Mouse (Mus musculus) liver, embryonic 15.5 days (tissue): ENCODE measurements around the gene Acot9. TPM values are rescaled to one million over a fixed set of nuclear protein-coding genes. Genes with fewer than 3 reads are reported as not detected.
A peak's percentile ranks its signal among the peaks of the same experiment; 100 is the strongest.

Source experiments
- ATAC-seq: fragments of 200-750 bp; cut with Nextera tagmentation; 2 replicates; pipeline ENCODE4 v1.8.0; 2017; ENCODE audit warnings: moderate number of reproducible peaks, mild to moderate bottlenecking, moderate library complexity; ENCODE audit not compliant: insufficient read depth
- H3K27ac ChIP-seq: fragments of 300-500 bp; sonication (generic); replicated peaks from 2 replicates; pipeline ENCODE4 v1.5.1; 2015; ENCODE audit warnings: mild to moderate bottlenecking, inconsistent platforms
- H3K27me3 ChIP-seq: fragments of 300-500 bp; sonication (generic); 2 replicates; pipeline ENCODE4 v1.6.1; 2015; ENCODE audit warnings: mild to moderate bottlenecking, inconsistent platforms
- H3K36me3 ChIP-seq: fragments of 300-500 bp; sonication (generic); replicated peaks from 2 replicates; pipeline ENCODE4 v1.6.1; 2015; ENCODE audit warnings: moderate library complexity, mild to moderate bottlenecking, inconsistent platforms
- H3K4me1 ChIP-seq: fragments of 300-500 bp; sonication (generic); replicated peaks from 2 replicates; pipeline ENCODE4 v1.6.1; 2015; ENCODE audit warnings: inconsistent platforms
- H3K4me2 ChIP-seq: fragments of 300-500 bp; sonication (generic); 2 replicates; pipeline ENCODE4 v1.6.1; 2015; ENCODE audit warnings: moderate library complexity, mild to moderate bottlenecking, inconsistent platforms
- H3K4me3 ChIP-seq: fragments of 300-500 bp; sonication (generic); replicated peaks from 2 replicates; pipeline ENCODE4 v1.5.1; 2015; ENCODE audit warnings: mild to moderate bottlenecking, inconsistent platforms
- H3K9ac ChIP-seq: fragments of 300-500 bp; sonication (generic); 2 replicates; pipeline ENCODE4 v1.6.1; 2015; ENCODE audit warnings: moderate library complexity, mild to moderate bottlenecking, inconsistent platforms
- H3K9me3 ChIP-seq: fragments of 300-500 bp; sonication (generic); replicated peaks from 2 replicates; pipeline ENCODE4 v1.6.1; 2016; ENCODE audit warnings: inconsistent platforms
- WGBS: fragments of 180-500 bp; shearing (Covaris S2); methylation state at CpG from one replicate; pipeline ENCODE4 v1.1.7; 2015; ENCODE audit warnings: mixed read lengths; ENCODE audit not compliant: insufficient replicate concordance; 5-methylcytosine and 5-hydroxymethylcytosine counted together
- polyA plus RNA-seq: library from polyadenylated mRNA; unstranded; fragments of >200 nt; fragmentation: Nextera tagmentation; extraction: Ambion mirVana; gene quantifications from 2 replicates; pipeline ENCODE4 v1.2.1, GENCODE M21; 2015

Gene Acot9
- polyA plus RNA-seq, 1 experiment from 2014 or later: 12.0 TPM

- Histone ChIP-seq H3K27ac (no peak overlapping the region), H3K4me2 (no peak overlapping the region), H3K36me3 (no peaks in the 10 kb centered on the region), H3K9ac (no peak overlapping the region), H3K9me3 (no peaks in the 10 kb centered on the region), H3K4me3 (no peak overlapping the region), H3K27me3 (no peaks in the 10 kb centered on the region), H3K4me1 (no peaks in the 10 kb centered on the region)
- ATAC-seq: no peak
- 30% methylated on average over 4 of the region's 4 CpGs for WGBS
Measured at GRCm38 (mm10) chrX:155318005-155318404, 55.8 kb downstream of the Acot9 start.

DNA sequence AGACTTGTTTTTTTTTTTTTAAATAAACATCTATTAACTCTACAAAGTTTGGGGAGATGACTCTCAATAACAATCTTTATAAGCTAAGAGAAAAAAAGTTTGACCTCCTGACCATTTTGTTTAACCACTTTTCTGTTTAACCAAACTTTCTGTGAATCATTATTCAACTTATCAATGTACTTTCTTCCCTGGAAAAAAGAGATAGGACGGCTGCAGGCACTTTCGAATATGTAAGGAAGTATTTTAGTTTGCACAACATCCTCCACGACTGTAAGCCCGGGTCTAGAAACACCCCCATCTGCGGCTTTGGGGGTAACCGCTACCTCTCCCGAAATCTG is 75.3 kb downstream of the Acot9 start:
- H3K9me3 ChIP-seq: no peaks in the 10 kb centered on the region
- 0 out of 2 replicates have a peak, but pooled peaks cover 4% of the 10 kb centered on the region for H3K36me3 ChIP-seq
- 15% methylated on average over 7 of the region's 7 CpGs for WGBS
- peak overlapping the region; percentile 69 for H3K4me2 ChIP-seq
- peak overlapping the region; percentile 78 for H3K27ac ChIP-seq
- no peak for ATAC-seq
- H3K4me3 ChIP-seq: peak overlapping the region; percentile 66
- H3K27me3 ChIP-seq: no peaks in the 10 kb centered on the region
- peak overlapping the region; percentile 57 for H3K9ac ChIP-seq
- H3K4me1 ChIP-seq: 0 out of 2 replicates have a peak, but pooled peaks cover 2% of the 10 kb centered on the region

- H3K27me3 ChIP-seq: no peaks in the 10 kb centered on the region
- peak overlapping the region; percentile 66 for H3K4me3 ChIP-seq
- H3K9ac ChIP-seq: peak overlapping the region; percentile 57
- H3K36me3 ChIP-seq: no peaks in the 10 kb centered on the region
- peak overlapping the region; percentile 69 for H3K4me2 ChIP-seq
- 0 out of 2 replicates have a peak, but pooled peaks cover 2% of the 10 kb centered on the region for H3K4me1 ChIP-seq
- ATAC-seq: peak; percentile 96
- peak overlapping the region; percentile 78 for H3K27ac ChIP-seq
- no peaks in the 10 kb centered on the region for H3K9me3 ChIP-seq
- 19% methylated on average over 49 of the region's 49 CpGs for WGBS
Measured at GRCm38 (mm10) chrX:155337905-155338721, 75.9 kb downstream of the Acot9 start.

- no peak within 1 kb of the TSS for H3K27ac ChIP-seq
- H3K4me2 ChIP-seq: no peak within 1 kb of the TSS
- 0 out of 2 replicates have a peak, but pooled peaks cover 2% of the 10 kb centered on the region for H3K4me1 ChIP-seq
- no peaks in the 10 kb centered on the region for H3K27me3 ChIP-seq
- ATAC-seq: no peak
- H3K9ac ChIP-seq: no peak within 1 kb of the TSS
- no peaks in the 10 kb centered on the region for H3K36me3 ChIP-seq
- no peak within 1 kb of the TSS for H3K4me3 ChIP-seq
- H3K9me3 ChIP-seq: no peaks in the 10 kb centered on the region
Measured at GRCm38 (mm10) chrX:155340654-155341053, 78.4 kb downstream of the Acot9 start, which contains the start of gene Prdx4. Gene Prdx4, minus strand, starts transcription at chrX:155340754.

- no peak overlapping the region for H3K9ac ChIP-seq
- ATAC-seq: no peak
- 64% methylated on average over 2 of the region's 2 CpGs for WGBS
- H3K36me3 ChIP-seq: no peaks in the 10 kb centered on the region
- H3K4me2 ChIP-seq: no peak overlapping the region
- H3K4me3 ChIP-seq: no peak overlapping the region
- no peaks in the 10 kb centered on the region for H3K27me3 ChIP-seq
- no peaks in the 10 kb centered on the region for H3K4me1 ChIP-seq
- H3K9me3 ChIP-seq: no peaks in the 10 kb centered on the region
- no peak overlapping the region for H3K27ac ChIP-seq
Measured at GRCm38 (mm10) chrX:155346249-155346648, 84.0 kb downstream of the Acot9 start.

Other genes with a start within 250 kb of the Acot9 start
- gene Magea5, start 199.3 kb upstream of the Acot9 start, polyA plus RNA-seq: not detected in 2 replicates
- gene Magea1, start 172.7 kb upstream of the Acot9 start, polyA plus RNA-seq: not detected in 2 replicates
- not detected in 2 replicates for gene Magea2, start 168.8 kb upstream of the Acot9 start, polyA plus RNA-seq
- not detected in 2 replicates for gene Cldn34b2, start 134.0 kb upstream of the Acot9 start, polyA plus RNA-seq
- 101 and 104 TPM in 2 replicates for gene Sat1, start 46.0 kb upstream of the Acot9 start, polyA plus RNA-seq
- 184 and 185 TPM in 2 replicates for gene Prdx4, start 78.3 kb downstream of the Acot9 start, polyA plus RNA-seq